Mouse (Mus musculus) MEL (cell line): Measurements from ENCODE around the gene Lonp1. TPM values are rescaled to one million over a fixed set of nuclear protein-coding genes. Genes with fewer than 3 reads are reported as not detected.

ENCODE experiments used
- DNase-seq: peaks from one replicate; pipeline ENCODE4 v3.0.0; 2011; ENCODE audit warnings: low read depth, low spot score
- H3K27ac ChIP-seq: 2 replicates; pipeline ENCODE4 v1.5.1; 2012; ENCODE audit warnings: low read depth, mild to moderate bottlenecking, control low read depth, low read length, moderate library complexity; ENCODE audit not compliant: control insufficient read depth
- H3K27me3 ChIP-seq, 2 experiments: fragments of 150-350 bp in 1 of 2; sonication (generic) in 1 of 2; 2 replicates each; pipeline ENCODE4 v1.6.1; 2012; ENCODE audit warnings: low read length in 2 of 2, mild to moderate bottlenecking in 2 of 2, improper control_type of control experiment in 1 of 2, moderate library complexity in 1 of 2; ENCODE audit not compliant: insufficient read depth in 2 of 2, control insufficient read depth in 1 of 2
- H3K36me3 ChIP-seq, 2 experiments: 2 replicates each; pipeline ENCODE4 v1.6.1; 2012 to 2014; ENCODE audit warnings: low read length in 2 of 2, improper control_type of control experiment in 1 of 2, inconsistent platforms in 1 of 2, mild to moderate bottlenecking in 1 of 2; ENCODE audit not compliant: insufficient read depth in 2 of 2, control insufficient read depth in 1 of 2
- H3K4me1 ChIP-seq, 2 experiments: fragments of 150-350 bp in 1 of 2; sonication (generic) in 1 of 2; 2 replicates each; pipeline ENCODE4 v1.6.1; 2012; ENCODE audit warnings: low read length in 2 of 2, improper control_type of control experiment in 1 of 2, mild to moderate bottlenecking in 1 of 2; ENCODE audit not compliant: insufficient read depth in 2 of 2, control insufficient read depth in 1 of 2
- H3K4me3 ChIP-seq, 2 experiments: fragments of 150-350 bp in 1 of 2; sonication (generic) in 1 of 2; 2 replicates each; pipeline ENCODE4 v1.5.1; 2012; ENCODE audit warnings: low read depth in 2 of 2, low read length in 2 of 2, mild to moderate bottlenecking in 2 of 2, moderate library complexity in 2 of 2, control low read depth in 1 of 2, improper control_type of control experiment in 1 of 2; ENCODE audit not compliant: control insufficient read depth in 1 of 2, insufficient read depth in 1 of 2
- H3K79me2 ChIP-seq: 2 replicates; pipeline ENCODE4 v1.6.1; 2012; ENCODE audit warnings: mild to moderate bottlenecking, low read length, moderate library complexity; ENCODE audit not compliant: control insufficient read depth, poor library complexity, insufficient read depth
- H3K9ac ChIP-seq: 2 replicates; pipeline ENCODE4 v1.6.1; 2012; ENCODE audit warnings: low read depth, mild to moderate bottlenecking, control low read depth, low read length, moderate library complexity; ENCODE audit not compliant: control insufficient read depth, poor library complexity, severe bottlenecking
- H3K9me3 ChIP-seq: fragments of 150-350 bp; sonication (generic); replicated peaks from 2 replicates; pipeline ENCODE4 v1.6.1; 2012; ENCODE audit warnings: mild to moderate bottlenecking, low read length, improper control_type of control experiment, moderate library complexity; ENCODE audit not compliant: insufficient read depth
- CHD1 ChIP-seq: IDR thresholded peaks from 2 replicates; pipeline ENCODE4 v1.6.1; 2012; ENCODE audit warnings: low read depth, mild to moderate bottlenecking, inconsistent platforms, low read length, improper control_type of control experiment
- CHD2 ChIP-seq: IDR thresholded peaks from 2 replicates; pipeline ENCODE4 v1.6.1; 2011; ENCODE audit warnings: low read length, improper control_type of control experiment
- CTCF ChIP-seq, 3 experiments: IDR thresholded peaks in 2 of 3; conservative IDR thresholded peaks in 1 of 3; 2 replicates each; pipeline ENCODE4 v1.5.1; 2011 to 2012; ENCODE audit warnings: low read length in 3 of 3, low read depth in 2 of 3, mild to moderate bottlenecking in 2 of 3, improper control_type of control experiment in 1 of 3, inconsistent platforms in 1 of 3, mixed read lengths in 1 of 3, moderate library complexity in 1 of 3; ENCODE audit not compliant: control insufficient read depth in 1 of 3, insufficient read depth in 1 of 3, poor library complexity in 1 of 3, severe bottlenecking in 1 of 3
- EP300 ChIP-seq, 2 experiments: IDR thresholded peaks; 2 replicates each; pipeline ENCODE4 v1.6.1; 2011; ENCODE audit warnings: improper control_type of control experiment in 2 of 2, low read length in 2 of 2, low read depth in 1 of 2, mild to moderate bottlenecking in 1 of 2
- GATA1 ChIP-seq: IDR thresholded peaks from 2 replicates; pipeline ENCODE4 v1.6.1; 2011; ENCODE audit warnings: low read depth, low read length, improper control_type of control experiment
- MEF2A ChIP-seq: IDR thresholded peaks from 2 replicates; pipeline ENCODE4 v1.6.1; 2014; ENCODE audit warnings: low read depth, mild to moderate bottlenecking, inconsistent platforms, low read length, improper control_type of control experiment; ENCODE audit not compliant: poor library complexity, insufficient replicate concordance, severe bottlenecking; ENCODE audit errors: extremely low read depth
- MXI1 ChIP-seq: IDR thresholded peaks from 2 replicates; pipeline ENCODE4 v1.6.1; 2011; ENCODE audit warnings: mild to moderate bottlenecking, low read depth, low read length, improper control_type of control experiment
- NRF1 ChIP-seq: IDR thresholded peaks from 2 replicates; pipeline ENCODE4 v1.6.1; 2014; ENCODE audit warnings: low read depth, mild to moderate bottlenecking, inconsistent platforms, low read length, improper control_type of control experiment, moderate library complexity; ENCODE audit not compliant: poor library complexity, insufficient read depth, severe bottlenecking
- POLR2A ChIP-seq, 2 experiments: IDR thresholded peaks; 2 replicates each; pipeline ENCODE4 v1.6.1; 2011 to 2012; ENCODE audit warnings: low read length in 2 of 2, mild to moderate bottlenecking in 2 of 2, control low read depth in 1 of 2, improper control_type of control experiment in 1 of 2, low read depth in 1 of 2, moderate library complexity in 1 of 2; ENCODE audit not compliant: control insufficient read depth in 1 of 2, insufficient read depth in 1 of 2, poor library complexity in 1 of 2
- POLR2AphosphoS2 ChIP-seq: IDR thresholded peaks from 2 replicates; pipeline ENCODE4 v1.6.1; 2011; ENCODE audit warnings: low read length, improper control_type of control experiment
- POLR2AphosphoS5 ChIP-seq: IDR thresholded peaks from 2 replicates; pipeline ENCODE4 v1.6.1; 2012; ENCODE audit warnings: low read depth, borderline replicate concordance, mild to moderate bottlenecking, inconsistent platforms, low read length, moderate library complexity, mixed read lengths
- SIN3A ChIP-seq: IDR thresholded peaks from 2 replicates; pipeline ENCODE4 v1.6.1; 2012; ENCODE audit warnings: low read length, improper control_type of control experiment, inconsistent platforms
- SMC3 ChIP-seq: IDR thresholded peaks from 2 replicates; pipeline ENCODE4 v1.6.1; 2011; ENCODE audit warnings: low read depth, low read length, improper control_type of control experiment
- polyA plus RNA-seq, 2 experiments: library from polyadenylated mRNA; stranded (reverse) in 1 of 2; unstranded in 1 of 2; fragments of >175 nt in 1 of 2; fragments of >200 nt in 1 of 2; gene quantifications; 2 replicates each; pipeline versions ENCODE4 v1.2.1 to v1.2.4; 2012; ENCODE audit warnings: low replicate concordance in 2 of 2, low read depth in 1 of 2; ENCODE audit not compliant: insufficient read length in 2 of 2, insufficient read depth in 1 of 2, missing spikeins in 1 of 2
- total RNA-seq: library from RNA; depleted of rRNA; stranded (reverse); fragments of 300-350 nt; gene quantifications from 2 replicates; pipeline ENCODE4 v1.2.3, GENCODE M21; 2012

Lonp1 gene
- total and polyA plus RNA-seq, 3 experiments: 162 to 296 (median 197) TPM

GRCm38 (mm10) chr17:56615136-56615784 is 11.4 kb downstream of the Lonp1 start:
- Histone ChIP-seq H3K79me2 (peaks cover 22% of the 10 kb centered on the region), H3K27me3 (no peaks in the 10 kb centered on the region), H3K4me3 (peak overlapping the region in 1 of 2 experiments; percentile 68; a peak in 2 of 4 replicates), H3K4me1 (peaks cover 0 to 10% of the 10 kb centered on the region in 2 experiments; a peak in 2 of 4 replicates), H3K36me3 (peaks cover 3 to 7% of the 10 kb centered on the region in 2 experiments; a peak in 3 of 4 replicates), H3K9me3 (no peaks in the 10 kb centered on the region), H3K9ac (peak overlapping the region; percentile 77), H3K27ac (no peak overlapping the region; the same call in 1 of the 2 replicates)
- TF ChIP-seq CTCF (IDR thresholded peaks at IDR 0.05 in 2 of 3, conservative IDR thresholded peaks at IDR 0.05 in 1 of 3; ENCODE audit: control insufficient read depth in 1 of 3, insufficient read depth in 1 of 3, low read depth in 2 of 3, low read length in 3 of 3, poor library complexity in 1 of 3, severe bottlenecking in 1 of 3): no peak
- DNase-seq: peak; percentile 55

- H3K4me1 ChIP-seq: peaks cover 0 to 13% of the 10 kb centered on the region in 2 experiments; a peak in 2 of 4 replicates
- H3K79me2 ChIP-seq: peaks cover 22% of the 10 kb centered on the region
- H3K36me3 ChIP-seq: peaks cover 3 to 5% of the 10 kb centered on the region in 2 experiments; a peak in 3 of 4 replicates
- peak overlapping the region; percentile 65 for H3K27ac ChIP-seq
- no peaks in the 10 kb centered on the region for H3K27me3 ChIP-seq
- peak; percentile 78 for DNase-seq
- peak overlapping the region; percentile 66 to 68 for H3K4me3 ChIP-seq
- H3K9me3 ChIP-seq: no peaks in the 10 kb centered on the region
- peak overlapping the region; percentile 77 for H3K9ac ChIP-seq
- TF ChIP-seq MXI1 (0 out of 2 replicates have a peak, but pooled peaks have one; percentile 14), EP300 (IDR thresholded peaks at IDR 0.05; ENCODE audit: low read depth in 1 of 2, low read length in 2 of 2) (peak in 1 of 2 experiments; percentile 14; a peak in 1 of 4 replicates), POLR2A (IDR thresholded peaks at IDR 0.05; ENCODE audit: control insufficient read depth in 1 of 2, insufficient read depth in 1 of 2, low read depth in 1 of 2, low read length in 2 of 2, poor library complexity in 1 of 2) (peak in 1 of 2 experiments; percentile 68; a peak in 1 of 4 replicates), POLR2AphosphoS2 (peak; percentile 99), MEF2A (no peak), NRF1 (no peak), CHD1 (0 out of 2 replicates have a peak, but pooled peaks have one; percentile 38), GATA1 (no peak), CHD2 (peak; percentile 6; the same call in 1 of the 2 replicates), SMC3 (peak; percentile 8; the same call in 1 of the 2 replicates), SIN3A (0 out of 2 replicates have a peak, but pooled peaks have one; percentile 33), POLR2AphosphoS5 (peak; percentile 21; the same call in 1 of the 2 replicates)
These were observed 12.1 kb downstream of the Lonp1 start for GRCm38 (mm10) chr17:56614391-56615135.
